Mouse (Mus musculus) naive thymus-derived CD4-positive, alpha-beta T cell, adult 5 months (primary cell): ENCODE results near the gene Try5. TPM values are rescaled to one million over a fixed set of nuclear protein-coding genes. Genes with fewer than 3 reads are reported as not detected.

ENCODE experiments used
- polyA plus RNA-seq: library from polyadenylated mRNA; unstranded; fragments of 100-300 nt; shearing (Covaris generic); gene quantifications from one replicate; pipeline ENCODE4 v1.2.1, GENCODE M21; 2017

Try5 gene
- not detected for polyA plus RNA-seq

GRCm38 (mm10) chr6:41316741-41317140 is at the start of gene Try5:
Gene Try5, minus strand, starts transcription at chr6:41316841.

DNA sequence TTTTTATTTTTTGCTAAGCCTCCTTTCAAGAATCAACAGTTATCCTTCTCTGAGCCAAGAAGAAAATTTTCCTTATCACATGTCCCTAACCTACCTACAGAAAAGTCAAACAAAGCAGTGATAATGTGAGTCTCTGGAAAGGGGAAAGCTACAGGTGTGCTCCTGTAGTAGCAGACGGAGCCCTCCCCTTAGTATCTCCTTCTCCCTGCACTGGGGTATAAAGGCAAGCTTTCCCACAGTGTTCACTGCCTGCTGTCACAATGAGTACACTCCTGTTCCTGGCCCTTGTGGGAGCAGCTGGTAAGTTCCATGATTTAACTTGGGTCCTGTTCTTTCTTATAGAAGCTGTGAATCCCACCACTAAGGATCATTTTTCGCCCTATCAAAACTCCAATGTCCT is 37.3 kb upstream of the Try5 start, which contains the start of gene Try10:
Gene Try10, plus strand, starts transcription at position 174 of the 400 bp plus-strand sequence.

DNA sequence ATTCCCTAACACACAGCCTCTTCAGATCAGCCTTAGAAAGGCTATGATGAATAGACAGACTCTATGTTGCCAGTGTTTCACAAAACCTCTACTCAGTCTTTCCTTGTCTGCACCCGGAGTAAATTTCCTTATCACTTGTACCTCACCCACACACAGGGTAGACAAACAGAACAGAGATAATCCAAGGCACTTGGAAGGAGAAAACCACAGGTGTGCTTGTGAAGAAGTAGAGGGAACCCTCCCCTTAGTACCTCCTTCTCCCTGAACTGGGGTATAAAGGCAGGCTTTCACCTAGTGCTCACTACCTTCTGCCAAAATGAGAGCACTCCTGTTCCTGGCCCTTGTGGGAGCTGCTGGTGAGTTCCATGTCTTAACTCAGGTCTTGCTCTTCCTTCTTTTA is 14.7 kb downstream of the Try5 start, which contains the start of gene Try4:
Gene Try4, plus strand, starts transcription at position 301 of the 400 bp plus-strand sequence.

Other genes starting within 250 kb of the Try5 start
- gene Try4, start 14.6 kb downstream of the Try5 start, polyA plus RNA-seq, result not detected
- not detected for gene Try10, start 37.3 kb upstream of the Try5 start, polyA plus RNA-seq
- gene Prss3, start 60.8 kb upstream of the Try5 start, polyA plus RNA-seq, result not detected
- gene Gm5771, start 75.5 kb upstream of the Try5 start, polyA plus RNA-seq, result not detected
- not detected for gene Gm10334, start 129.3 kb upstream of the Try5 start, polyA plus RNA-seq
- not detected for gene Prss1, start 142.1 kb upstream of the Try5 start, polyA plus RNA-seq
- not detected for gene Prss2, start 204.9 kb upstream of the Try5 start, polyA plus RNA-seq